In the genomic region with DNA sequence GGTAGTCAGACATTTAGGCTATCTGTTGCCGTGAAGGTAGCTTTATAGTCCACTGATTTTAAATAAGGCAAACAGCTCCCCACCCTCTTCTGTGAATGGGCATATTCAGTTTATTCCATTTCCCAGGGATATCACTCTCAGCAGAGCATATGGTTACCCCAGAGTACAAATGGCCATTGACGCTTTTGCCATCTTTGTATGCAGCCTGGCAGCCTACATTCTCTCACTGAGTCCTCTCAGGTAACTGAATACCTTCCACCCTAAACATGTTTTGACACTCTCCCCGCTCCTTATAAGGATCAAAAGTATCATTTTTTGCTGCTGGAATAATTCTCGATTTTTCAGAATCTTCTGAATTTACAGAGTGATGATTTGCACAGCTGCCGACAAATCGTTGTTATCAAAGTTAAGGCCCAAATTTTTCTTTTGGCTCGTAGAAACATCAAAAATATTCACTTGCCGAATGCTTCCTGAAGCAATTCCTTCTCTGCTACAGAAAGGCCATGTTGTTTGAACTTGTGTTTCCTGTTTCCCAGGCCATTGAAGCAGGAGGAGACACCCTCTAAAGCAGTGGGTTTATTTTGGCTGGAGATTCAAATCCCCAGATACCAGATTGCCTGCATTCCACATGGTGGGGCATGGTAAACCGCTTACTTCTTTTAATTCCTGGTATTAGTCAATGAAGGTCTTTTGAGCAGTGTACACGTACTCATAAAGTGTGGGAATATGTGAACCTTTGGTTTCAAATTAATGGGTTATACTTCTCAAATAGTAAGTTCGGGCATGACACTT, we compare ENCODE assay signal across 16 mouse cellular contexts.
DNase-seq lines count a peak whose midpoint lies in the region; ATAC-seq and TF ChIP-seq lines count a peak whose summit lies in the region.
"Had no signal": no experiment of that assay in that cellular context is flagged by ENCODE, and none has a peak within 500 bp of the region (broad histone marks: within the 10 kb centered on the region; RNA-seq: fewer than 3 reads in every experiment).

No protein-coding gene starts in this region.

- no peak for TF ChIP-seq EP300 in heart, adult 2 months (IDR thresholded peaks at IDR 0.05; ENCODE audit: insufficient read depth, low read depth, low read length)
- TF ChIP-seq EP300 in lung, postnatal 0 days (IDR thresholded peaks at IDR 0.05): 0 out of 2 replicates have a peak, but pooled peaks have one; percentile 11

- ATAC-seq in heart, embryonic 11.5 days (replicated peaks; ENCODE audit: insufficient number of reproducible peaks, low FRiP score, low TSS enrichment): no peak
- ATAC-seq in embryonic facial prominence, embryonic 14.5 days (ENCODE audit: low read depth): peak; percentile 88
- ATAC-seq in lung, postnatal 0 days: no peak
- ATAC-seq: forebrain, embryonic 14.5 days; hindbrain, postnatal 0 days had no signal

- no peaks in the 10 kb centered on the region for H3K27me3 ChIP-seq in heart, adult 2 months (ENCODE audit: control insufficient read depth, insufficient read depth, low read length)
- no peaks in the 10 kb centered on the region for H3K27me3 ChIP-seq in heart, embryonic 11.5 days (ENCODE audit: control insufficient read depth, insufficient read depth, low read length)
- H3K27me3 ChIP-seq in embryonic facial prominence, embryonic 14.5 days (replicated peaks; ENCODE audit: control insufficient read depth, insufficient read depth, low read length): no peaks in the 10 kb centered on the region
- no peaks in the 10 kb centered on the region for H3K27me3 ChIP-seq in lung, postnatal 0 days (replicated peaks; ENCODE audit: insufficient read depth, low read length)
- no peaks in the 10 kb centered on the region for H3K27me3 ChIP-seq in thymus, adult 2 months (ENCODE audit: control insufficient read depth, insufficient read depth, low read length)

- WGBS in heart, adult 2 months: 48% methylated on average over 11 of the region's 11 CpGs
- WGBS in heart, embryonic 11.5 days (ENCODE audit: insufficient replicate concordance): 71% methylated on average over 11 of the region's 11 CpGs
- 60% methylated on average over 11 of the region's 11 CpGs for WGBS in embryonic facial prominence, embryonic 14.5 days
- 62% methylated on average over 11 of the region's 11 CpGs for WGBS in lung, postnatal 0 days
- 93% methylated on average over 11 of the region's 11 CpGs for WGBS in thymus, adult 2 months

- TF ChIP-seq CTCF in heart, adult 2 months (IDR thresholded peaks at IDR 0.05): no peak
- TF ChIP-seq CTCF in lung, postnatal 0 days (IDR thresholded peaks at IDR 0.05): no peak
- TF ChIP-seq CTCF in thymus, adult 2 months (IDR thresholded peaks at IDR 0.05; ENCODE audit: borderline replicate concordance, control insufficient read depth, extremely low read depth, insufficient read depth, low read length, poor library complexity): no peak

- intact Hi-C loops in heart, adult 2 months (cut with DNase I): no loop called here

- H3K9ac ChIP-seq in heart, adult 2 months (ENCODE audit: low read depth, low read length): no peak overlapping the region
- H3K9ac ChIP-seq in heart, embryonic 11.5 days (ENCODE audit: low read depth, low read length): no peak overlapping the region
- no peak overlapping the region for H3K9ac ChIP-seq in embryonic facial prominence, embryonic 14.5 days (ENCODE audit: low read depth, low read length)
- H3K9ac ChIP-seq in lung, postnatal 0 days (replicated peaks; ENCODE audit: low read depth): no peak overlapping the region

- no peaks in the 10 kb centered on the region for H3K79me2 ChIP-seq in heart, adult 2 months (replicated peaks; ENCODE audit: control insufficient read depth, insufficient read depth, low read length)

- no peak for TF ChIP-seq POLR2A in heart, adult 2 months (IDR thresholded peaks at IDR 0.05; ENCODE audit: insufficient read depth, low read depth, low read length)
- TF ChIP-seq POLR2A in thymus, adult 2 months (IDR thresholded peaks at IDR 0.05; ENCODE audit: control insufficient read depth, extremely low read depth, insufficient read depth, low read length, poor library complexity): no peak

- H3K27ac ChIP-seq in heart, adult 2 months: peak overlapping the region; percentile 52
- H3K27ac ChIP-seq in heart, embryonic 11.5 days (ENCODE audit: low read depth, low read length): no peak overlapping the region
- no peak overlapping the region for H3K27ac ChIP-seq in embryonic facial prominence, embryonic 14.5 days (replicated peaks; ENCODE audit: low read depth, low read length)
- H3K27ac ChIP-seq in lung, postnatal 0 days (ENCODE audit: low read length): no peak overlapping the region
- H3K27ac ChIP-seq in thymus, adult 2 months (ENCODE audit: control insufficient read depth, insufficient read depth, low read length): no peak overlapping the region
- H3K27ac ChIP-seq: hindbrain, postnatal 0 days had no signal

- H3K36me3 ChIP-seq in heart, adult 2 months (ENCODE audit: control insufficient read depth, insufficient read depth, low read length): no peaks in the 10 kb centered on the region
- no peaks in the 10 kb centered on the region for H3K36me3 ChIP-seq in heart, embryonic 11.5 days (ENCODE audit: control insufficient read depth, insufficient read depth, low read length)
- H3K36me3 ChIP-seq in embryonic facial prominence, embryonic 14.5 days (ENCODE audit: control insufficient read depth, insufficient read depth, low read length): no peaks in the 10 kb centered on the region
- H3K36me3 ChIP-seq in lung, postnatal 0 days (ENCODE audit: insufficient read depth, low read length): no peaks in the 10 kb centered on the region
- no peaks in the 10 kb centered on the region for H3K36me3 ChIP-seq in thymus, adult 2 months (ENCODE audit: control insufficient read depth, insufficient read depth, low read length)

- H3K9me3 ChIP-seq in heart, embryonic 11.5 days (replicated peaks; ENCODE audit: control insufficient read depth, low read length): no peaks in the 10 kb centered on the region
- no peaks in the 10 kb centered on the region for H3K9me3 ChIP-seq in embryonic facial prominence, embryonic 14.5 days (ENCODE audit: control insufficient read depth, low read length)
- H3K9me3 ChIP-seq in lung, postnatal 0 days (ENCODE audit: low read length): no peaks in the 10 kb centered on the region

- no peak overlapping the region for H3K4me2 ChIP-seq in heart, embryonic 11.5 days
- no peak overlapping the region for H3K4me2 ChIP-seq in embryonic facial prominence, embryonic 14.5 days (ENCODE audit: low read depth, low read length)
- no peak overlapping the region for H3K4me2 ChIP-seq in lung, postnatal 0 days (replicated peaks; ENCODE audit: low read depth, low read length)

- no peak overlapping the region for H3K4me3 ChIP-seq in heart, adult 2 months
- no peak overlapping the region for H3K4me3 ChIP-seq in heart, embryonic 11.5 days (ENCODE audit: low read depth, low read length)
- no peak overlapping the region for H3K4me3 ChIP-seq in embryonic facial prominence, embryonic 14.5 days (ENCODE audit: low read depth, low read length)
- H3K4me3 ChIP-seq in lung, postnatal 0 days (ENCODE audit: low read depth, low read length): no peak overlapping the region
- H3K4me3 ChIP-seq in thymus, adult 2 months (ENCODE audit: control insufficient read depth, insufficient read depth, low read length): no peak overlapping the region

- DNase-seq in heart, adult 2 months: peak in 1 of 2 experiments; percentile 15
- peak; percentile 27 for DNase-seq in kidney, postnatal 14 days
- no peak for DNase-seq in kidney, postnatal 4 days
- DNase-seq in embryonic facial prominence, embryonic 14.5 days (ENCODE audit: low spot score): peak; percentile 73
- peak; percentile 22 for DNase-seq in lung, postnatal 0 days (ENCODE audit: low spot score)
- DNase-seq in Muller cell, postnatal 12 days (ENCODE audit: inconsistent ontology term): no peak
- no peak for DNase-seq in thymus, adult 2 months
- DNase-seq: adrenal gland, postnatal 10 days; B cell, adult 2 months; cerebellum, adult 11 months; cerebellum, postnatal 25 days; layer of hippocampus, postnatal 36 days; thymus, postnatal 25 days had no signal

- H3K4me1 ChIP-seq in heart, adult 2 months (ENCODE audit: control insufficient read depth, insufficient read depth, low read length): peaks cover 3% of the 10 kb centered on the region
- no peaks in the 10 kb centered on the region for H3K4me1 ChIP-seq in heart, embryonic 11.5 days (ENCODE audit: control insufficient read depth, insufficient read depth, low read length)
- H3K4me1 ChIP-seq in embryonic facial prominence, embryonic 14.5 days (ENCODE audit: control insufficient read depth, insufficient read depth, low read length): peaks cover 2% of the 10 kb centered on the region; the same call in 1 of the 2 replicates
- no peaks in the 10 kb centered on the region for H3K4me1 ChIP-seq in lung, postnatal 0 days (ENCODE audit: insufficient read depth, low read depth, low read length)
- H3K4me1 ChIP-seq in thymus, adult 2 months (replicated peaks; ENCODE audit: control insufficient read depth, insufficient read depth, low read length): no peaks in the 10 kb centered on the region

Comparison
In these comparisons a context has a peak if more than half of its experiments do, and no peak if none do; other contexts are left out.
1. DNase-seq: peak in kidney, postnatal 14 days (single experiment), embryonic facial prominence, embryonic 14.5 days (single experiment) and lung, postnatal 0 days (single experiment); none in kidney, postnatal 4 days (0 of 2), Muller cell, postnatal 12 days (single experiment) and thymus, adult 2 months (single experiment).